Mouse (Mus musculus): ENCODE data around the gene Tspan17.

Gene Tspan17

DNA sequence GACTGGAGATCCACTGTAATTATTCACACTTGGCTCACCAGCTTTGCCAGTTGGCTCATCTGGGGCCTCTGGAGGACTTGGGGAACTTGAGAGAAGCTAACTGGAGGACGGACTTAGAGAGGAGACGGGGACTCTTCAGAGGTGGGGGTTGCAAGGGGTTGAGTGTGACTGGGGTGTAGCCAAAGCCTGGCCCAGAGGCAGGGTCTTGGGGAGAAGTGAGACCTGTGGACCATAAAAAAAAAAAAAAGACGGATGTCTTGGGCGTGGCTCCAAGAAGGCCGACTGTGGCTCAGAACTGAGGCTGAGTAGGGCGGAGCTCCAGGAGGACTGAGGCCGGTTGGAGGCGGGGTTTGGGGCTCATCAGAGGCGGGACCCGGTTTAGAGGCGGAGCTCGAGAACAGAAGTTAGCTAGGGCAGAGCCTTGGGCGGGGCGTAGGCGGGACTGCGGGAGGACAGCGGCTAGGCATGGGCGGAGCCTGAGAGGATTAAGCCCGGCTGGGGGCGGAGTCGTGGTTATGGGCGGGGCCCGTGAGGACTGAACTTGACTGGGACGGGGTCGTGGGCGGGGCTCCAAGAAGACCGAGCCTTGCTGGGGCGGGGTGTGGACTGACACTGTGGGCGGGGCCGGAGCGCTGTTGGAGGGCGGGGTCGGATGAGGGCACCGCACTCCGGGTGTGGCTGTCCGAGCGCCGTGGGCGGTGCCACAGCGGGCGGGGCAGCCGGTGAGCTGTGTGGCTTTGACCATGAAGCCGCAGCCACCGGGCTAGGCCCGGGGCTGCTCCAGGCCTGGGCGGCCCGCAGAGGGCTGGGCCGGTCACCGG, at the start of gene Tspan17:
Gene Tspan17 (plus strand): TSS at position 638 of the 821 bp plus-strand sequence.
- DNase-seq = peak; percentile 98 to 99

DNA sequence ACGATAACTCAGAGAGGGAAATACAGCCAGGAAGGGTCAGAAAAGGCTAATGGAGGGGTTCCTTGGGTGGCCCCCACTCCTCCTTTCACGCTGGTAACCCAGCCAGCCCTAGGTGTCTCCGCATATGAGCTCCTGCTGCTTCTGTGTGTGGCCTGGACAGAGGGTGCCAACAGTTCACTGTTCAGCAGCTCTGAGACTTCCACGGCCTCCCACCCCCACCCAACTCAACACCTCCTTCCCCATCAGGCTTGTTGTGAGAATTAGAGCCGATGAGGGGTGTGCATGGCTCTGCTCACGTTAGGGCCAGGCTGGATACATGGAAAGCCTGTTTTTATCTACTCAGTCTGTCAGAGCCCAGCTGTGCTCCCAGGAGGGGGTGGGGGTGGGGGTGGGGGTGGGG, 43.1 kb upstream of the Tspan17 start:
- DNase-seq = no peak

DNA sequence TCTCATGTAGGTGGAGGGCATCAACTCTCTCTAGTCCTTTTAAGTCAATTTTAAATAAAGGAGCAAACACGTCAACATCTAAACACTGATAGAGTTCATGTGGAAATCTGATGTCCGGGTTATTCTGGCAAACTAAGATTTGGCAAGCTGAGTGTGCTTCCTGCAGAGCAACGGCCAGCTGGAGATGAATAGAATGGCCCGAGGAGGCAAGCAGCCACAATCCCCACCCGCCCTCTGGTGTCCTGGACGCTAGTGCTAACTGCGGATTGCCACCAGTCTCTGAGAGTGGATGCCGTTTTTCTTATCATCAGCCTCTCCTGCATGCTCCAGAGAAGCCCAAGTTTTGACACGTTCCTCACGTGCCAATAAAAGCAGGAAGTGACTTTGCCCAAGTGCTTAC, 42.3 kb upstream of the Tspan17 start:
- DNase-seq = no peak

DNA sequence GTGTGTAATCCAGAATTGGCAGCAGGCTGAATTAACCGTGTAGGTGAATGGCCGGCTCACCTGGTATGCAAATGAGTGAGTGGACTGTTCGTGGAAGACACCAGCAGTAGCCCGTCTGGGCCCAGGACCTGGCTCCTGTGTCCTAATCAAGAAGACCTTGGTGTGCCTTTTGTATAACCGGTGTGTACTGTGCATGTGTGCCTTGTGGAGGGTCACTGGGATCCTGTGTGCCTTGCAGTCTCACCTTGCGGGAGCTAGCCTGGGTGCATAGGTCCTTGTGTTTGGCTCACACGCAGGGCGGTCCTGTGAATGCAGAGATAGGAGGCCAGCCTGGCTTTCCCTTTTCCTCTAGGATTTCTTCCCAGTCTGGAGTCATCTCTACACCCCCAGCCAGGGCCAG, 41.0 kb upstream of the Tspan17 start:
- DNase-seq = no peak

DNA sequence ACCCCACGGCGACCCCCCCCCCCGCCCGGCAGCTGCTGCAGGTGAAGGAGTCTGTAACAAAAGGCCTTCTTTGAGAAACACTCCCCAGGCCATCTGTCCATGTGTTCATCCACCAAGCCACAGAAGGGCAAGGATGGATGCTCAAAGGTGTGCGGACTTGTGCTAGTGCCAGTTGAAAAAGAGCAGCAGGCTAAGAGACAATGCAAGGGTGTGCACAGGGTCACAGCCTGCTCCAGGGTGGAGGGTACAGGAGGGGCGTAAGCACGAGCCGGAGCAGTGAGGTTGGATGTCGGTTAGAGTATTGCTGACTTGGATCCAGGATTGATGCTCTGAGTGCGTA, 40.5 kb upstream of the Tspan17 start:
- DNase-seq = no peak

DNA sequence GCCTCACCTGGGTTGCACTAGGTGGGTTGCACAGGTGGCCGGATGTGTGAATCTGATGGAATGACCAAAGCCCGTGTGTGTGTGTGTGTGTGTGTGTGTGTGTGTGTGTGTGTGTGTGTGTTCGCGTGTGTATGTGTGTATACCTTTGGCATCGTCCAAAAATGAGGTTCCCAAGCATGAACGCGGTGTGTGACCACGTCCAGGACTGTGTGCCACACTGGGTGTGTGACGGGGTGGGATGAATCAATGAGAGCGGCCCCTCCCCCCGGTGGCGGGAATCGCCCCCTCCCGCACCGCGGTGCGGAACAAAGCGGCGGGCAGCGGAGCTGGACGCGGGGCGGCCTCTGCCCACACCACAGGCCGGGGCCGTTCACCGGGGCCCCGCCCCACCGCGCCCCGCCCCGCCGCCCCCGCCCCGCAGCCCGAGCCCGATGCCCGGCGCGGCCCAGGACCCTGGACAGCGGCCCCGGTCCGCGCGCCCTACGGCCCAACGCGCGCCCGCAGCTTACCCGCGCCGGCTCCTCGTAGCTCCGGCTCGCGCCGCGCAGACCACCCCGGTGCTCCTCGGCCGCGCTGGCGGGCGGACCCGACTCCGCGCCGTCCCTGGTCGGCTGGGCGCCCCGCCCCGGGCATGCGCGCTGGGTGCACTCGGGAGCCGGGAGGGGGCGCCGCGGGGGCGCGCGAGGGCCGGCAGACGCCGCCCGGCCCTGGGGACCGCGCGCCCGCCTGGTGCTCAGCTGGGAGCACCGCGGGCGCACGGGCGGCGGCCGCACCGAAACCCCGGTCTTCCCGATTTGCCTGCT, 39.9 kb upstream of the Tspan17 start:
- peak in 1 of 2 experiments; percentile 20 for DNase-seq

DNA sequence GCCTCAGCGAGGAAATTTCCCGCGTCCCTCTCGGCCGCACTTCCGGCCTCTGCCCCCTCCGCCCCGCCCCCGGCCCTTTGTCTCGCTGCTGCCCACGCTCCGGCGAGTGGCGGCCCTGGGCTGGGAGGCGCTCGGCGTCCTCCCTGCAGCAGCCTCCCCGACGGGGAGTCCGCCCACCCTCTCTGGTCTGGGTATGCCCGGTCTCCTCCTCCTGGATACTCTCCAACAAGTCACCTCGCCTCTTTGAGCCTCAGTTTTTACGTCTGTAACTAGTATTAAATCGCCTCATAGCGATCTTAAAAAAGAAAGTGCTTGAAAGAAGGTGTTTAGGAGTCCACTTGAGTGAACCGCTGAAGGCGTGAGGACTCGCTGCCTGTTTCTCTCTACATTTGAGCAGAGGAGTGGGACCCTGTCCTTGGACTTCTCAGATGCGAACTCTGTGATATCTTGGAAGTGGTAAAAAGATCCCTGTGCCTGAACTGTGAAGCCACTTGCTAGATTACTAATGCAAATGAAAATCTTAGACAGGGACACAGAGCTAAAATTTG, 39.2 kb upstream of the Tspan17 start, which contains the start of gene Gprin1:
Gene Gprin1 (minus strand): TSS at position 11 of the 548 bp plus-strand sequence.
- no peak for DNase-seq

DNA sequence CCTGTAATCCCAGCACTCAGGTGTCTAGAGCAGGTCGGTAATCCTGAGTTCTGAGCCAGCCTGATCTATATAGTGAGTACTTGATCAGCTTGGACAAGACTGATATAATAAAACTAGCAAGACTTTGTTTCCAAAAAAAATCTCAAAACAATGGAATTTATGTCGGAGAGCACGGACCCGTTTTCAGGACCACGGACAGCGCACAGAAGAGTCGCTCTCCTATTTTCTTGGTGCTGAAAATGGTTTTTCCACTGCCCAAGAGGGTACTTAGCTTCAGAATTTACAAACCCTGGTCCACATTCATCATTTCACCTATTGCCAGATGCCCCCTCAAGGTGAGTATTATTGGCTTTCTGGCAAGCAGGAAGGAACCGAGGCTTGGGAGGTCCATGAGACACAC, 38.5 kb upstream of the Tspan17 start:
- peak; percentile 29 to 38 for DNase-seq

DNA sequence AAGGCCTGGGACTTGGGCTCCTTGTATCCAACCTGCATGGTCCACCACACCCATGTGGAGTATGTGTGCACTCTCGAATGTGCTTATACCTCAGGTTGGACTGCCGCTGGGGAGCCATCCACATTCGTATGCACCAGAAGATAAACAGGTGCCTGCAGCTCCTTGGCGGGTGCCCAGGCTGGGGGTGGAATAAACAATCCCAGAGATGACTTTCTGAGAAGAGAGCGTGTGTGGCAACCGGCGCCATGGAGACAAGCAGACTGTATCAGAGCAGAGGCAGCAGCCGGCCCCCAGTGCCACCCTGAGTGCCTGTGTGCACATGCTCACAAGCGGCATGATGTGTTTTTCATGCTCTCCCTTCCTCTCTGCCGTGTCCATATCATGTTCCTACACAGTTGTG, 36.5 kb upstream of the Tspan17 start:
- no peak for DNase-seq

DNA sequence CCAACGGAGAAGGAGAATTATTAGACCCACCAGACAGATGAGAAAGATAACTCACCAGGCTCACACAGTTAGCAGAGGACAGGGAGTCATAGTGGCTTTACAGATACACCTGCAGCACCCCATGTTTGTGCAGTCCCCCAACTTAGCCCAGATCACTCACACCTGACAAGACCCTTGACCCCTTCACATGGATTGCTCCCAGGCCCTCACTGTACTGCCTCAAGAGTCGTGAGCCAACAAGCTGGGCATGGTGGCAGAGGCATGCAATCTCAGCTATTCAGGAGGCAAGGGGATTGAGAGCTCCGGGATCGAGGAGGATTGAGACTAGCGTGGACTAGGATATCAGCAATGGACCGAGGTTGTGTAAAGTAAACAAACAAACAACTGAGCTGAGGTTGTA, 35.4 kb upstream of the Tspan17 start:
- no peak for DNase-seq

DNA sequence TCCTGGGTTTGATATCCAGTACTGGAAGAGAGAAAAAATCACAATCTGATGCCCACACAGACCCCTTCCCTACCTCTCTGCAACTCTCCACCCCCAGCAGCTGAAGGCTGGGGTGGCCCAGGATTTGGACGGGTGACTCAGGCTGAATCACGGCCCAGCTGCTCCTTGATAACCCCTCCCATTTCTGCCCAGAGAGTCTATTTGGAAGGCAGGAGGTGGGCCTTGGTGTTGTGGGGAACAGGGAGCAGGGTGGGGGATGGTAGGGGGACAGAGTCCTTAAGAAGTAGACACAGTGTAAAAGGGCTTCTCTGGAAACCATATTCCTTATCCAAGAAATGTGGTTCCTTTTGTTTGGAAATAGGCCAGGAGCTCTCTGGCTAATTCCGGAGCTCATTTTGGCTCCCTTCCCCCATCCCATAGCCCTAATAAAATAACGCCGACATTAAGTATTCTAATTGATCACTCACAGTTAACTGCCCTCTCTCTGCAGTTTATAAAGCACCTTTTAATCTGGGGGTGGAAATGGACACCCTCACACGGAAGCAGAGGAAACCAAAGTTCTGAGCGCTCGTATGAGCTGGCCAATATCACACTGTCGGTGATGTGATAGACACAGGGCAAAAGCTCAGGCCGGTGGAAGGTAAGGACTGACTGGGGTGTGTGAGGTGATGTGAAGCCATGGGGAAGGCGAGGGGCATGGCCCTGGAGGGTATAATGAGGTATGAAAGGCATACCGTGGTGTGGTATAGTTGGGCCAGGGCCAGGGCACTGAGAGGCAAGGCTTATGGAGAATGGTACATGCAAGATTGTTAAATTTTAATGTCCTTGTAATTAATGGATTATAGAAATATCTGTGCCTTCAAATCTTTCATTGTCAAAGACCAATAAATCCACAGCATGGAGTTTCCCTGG, 34.8 kb upstream of the Tspan17 start:
- no peak for DNase-seq

DNA sequence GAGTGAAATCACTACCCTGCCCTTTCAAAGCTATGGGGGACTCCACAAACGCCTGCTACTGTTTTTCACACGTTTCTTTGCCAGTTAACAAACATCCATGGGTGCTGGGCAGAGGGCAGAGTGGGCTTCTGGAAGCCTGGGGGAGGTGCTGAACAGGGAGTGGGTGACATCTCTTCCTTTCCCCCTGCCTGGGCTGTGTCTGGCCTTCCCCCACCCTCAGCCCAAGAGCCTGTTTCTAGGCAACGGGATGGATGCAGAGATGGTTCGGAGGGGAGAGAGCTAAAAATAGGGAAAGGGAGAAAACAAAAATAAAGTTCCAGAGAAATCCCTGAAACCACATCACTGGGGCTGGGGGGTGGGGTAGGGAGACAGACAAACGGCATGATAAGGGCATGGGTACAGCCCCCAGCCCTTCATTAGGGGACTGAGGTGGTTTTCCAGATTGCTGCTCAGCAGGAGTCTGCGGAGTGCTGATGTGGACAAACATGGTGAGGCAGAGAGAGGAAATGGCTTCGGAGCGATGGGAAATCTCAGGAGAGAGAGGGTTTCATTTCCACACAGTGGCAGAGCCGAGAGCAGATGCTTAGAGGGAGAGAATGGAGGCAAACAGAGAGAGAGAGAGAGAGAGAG, 33.9 kb upstream of the Tspan17 start:
- DNase-seq = no peak

DNA sequence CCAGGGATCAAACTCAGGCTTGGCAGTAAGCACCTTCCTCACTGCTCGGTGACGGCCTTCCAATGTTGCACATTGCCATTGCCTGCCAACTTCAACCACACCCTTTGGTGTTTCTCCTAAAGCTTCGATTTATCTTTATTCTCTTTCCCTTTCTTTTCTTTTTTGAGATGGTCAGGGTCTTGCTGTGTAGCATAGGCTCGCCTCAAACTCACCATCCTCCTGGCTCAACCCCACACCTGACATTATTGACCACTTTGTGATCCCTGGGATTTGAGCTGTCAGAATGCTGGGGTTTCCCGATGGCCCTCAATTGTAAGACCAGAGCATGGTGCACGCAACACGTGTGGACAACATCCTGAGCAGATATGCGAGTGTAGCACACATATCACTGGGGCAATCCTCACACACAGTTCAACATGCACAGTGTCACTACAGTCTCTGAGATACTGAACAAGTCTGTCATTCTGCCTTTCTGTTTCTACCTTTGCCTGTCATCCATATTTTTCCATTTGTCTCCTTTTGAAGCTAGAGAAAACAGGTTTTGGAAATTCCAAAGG, 32.9 kb upstream of the Tspan17 start:
- DNase-seq = no peak

DNA sequence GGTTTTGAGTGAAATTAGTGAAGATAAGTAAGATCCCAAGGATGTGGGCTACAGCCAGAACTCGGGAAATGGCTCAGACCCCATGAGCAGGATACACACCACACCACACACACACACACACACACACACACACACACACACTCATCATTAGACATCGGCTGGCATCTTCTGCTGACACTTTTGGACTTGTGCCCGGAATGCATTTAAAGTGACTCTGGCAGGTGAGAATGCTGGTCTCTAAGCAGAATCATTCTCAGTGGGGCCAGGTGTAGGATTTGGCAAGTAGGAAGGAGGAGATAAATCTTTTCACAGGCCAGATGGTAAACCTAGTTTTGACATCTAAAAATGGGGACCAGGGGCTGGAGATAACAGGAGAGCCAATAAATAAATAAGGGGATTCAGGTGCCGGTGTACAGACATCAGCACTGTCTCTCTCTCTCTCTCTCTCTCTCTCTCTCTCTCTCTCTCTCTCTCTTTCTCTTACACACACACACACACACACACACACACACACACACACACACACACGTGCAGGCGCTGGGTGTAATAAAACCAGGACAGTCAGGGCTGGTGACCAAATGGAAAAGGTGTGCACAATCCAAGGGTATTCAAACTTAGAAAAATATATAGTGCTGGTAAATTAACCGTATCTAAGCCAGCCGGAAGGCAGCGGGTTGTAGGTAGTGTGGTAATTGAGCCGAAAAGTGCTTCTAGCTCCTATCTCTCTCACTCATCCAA, 31.9 kb upstream of the Tspan17 start:
- DNase-seq = no peak

DNA sequence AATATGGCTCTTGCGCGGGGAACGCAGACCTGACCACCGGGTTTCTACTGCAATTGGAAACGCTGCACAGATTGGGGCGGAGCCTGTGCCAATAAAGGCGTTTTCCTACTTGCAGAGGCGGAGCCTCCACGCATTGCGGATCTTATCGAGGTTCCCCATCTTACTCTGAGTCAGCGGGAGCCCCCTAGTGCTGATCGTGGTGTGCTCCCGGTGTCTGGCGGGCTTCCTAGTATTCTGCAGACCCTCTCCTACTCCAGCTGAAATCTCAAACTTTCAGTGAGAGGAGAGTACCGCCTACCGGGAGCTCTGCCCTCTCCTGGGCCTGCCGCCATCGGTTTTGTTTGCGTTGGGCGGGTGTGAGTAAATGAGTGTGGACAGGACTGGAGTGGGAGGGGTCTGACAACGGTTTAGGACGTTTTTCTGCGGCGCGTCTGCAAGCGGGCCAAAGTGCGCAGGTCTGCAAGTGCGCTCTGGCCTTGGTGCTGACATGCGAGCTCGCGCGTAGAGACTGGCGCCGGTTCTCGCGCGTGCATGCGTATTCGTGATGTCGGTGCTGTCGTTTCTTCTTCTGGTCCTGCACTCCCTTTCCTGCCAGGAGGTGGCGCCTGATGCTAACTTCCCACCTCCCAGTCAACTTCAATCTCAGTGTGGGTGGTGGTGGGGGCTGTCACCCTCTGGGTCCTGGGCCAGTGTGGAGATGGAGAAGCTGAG, 31.0 kb upstream of the Tspan17 start:
- peak; percentile 71 for DNase-seq

DNA sequence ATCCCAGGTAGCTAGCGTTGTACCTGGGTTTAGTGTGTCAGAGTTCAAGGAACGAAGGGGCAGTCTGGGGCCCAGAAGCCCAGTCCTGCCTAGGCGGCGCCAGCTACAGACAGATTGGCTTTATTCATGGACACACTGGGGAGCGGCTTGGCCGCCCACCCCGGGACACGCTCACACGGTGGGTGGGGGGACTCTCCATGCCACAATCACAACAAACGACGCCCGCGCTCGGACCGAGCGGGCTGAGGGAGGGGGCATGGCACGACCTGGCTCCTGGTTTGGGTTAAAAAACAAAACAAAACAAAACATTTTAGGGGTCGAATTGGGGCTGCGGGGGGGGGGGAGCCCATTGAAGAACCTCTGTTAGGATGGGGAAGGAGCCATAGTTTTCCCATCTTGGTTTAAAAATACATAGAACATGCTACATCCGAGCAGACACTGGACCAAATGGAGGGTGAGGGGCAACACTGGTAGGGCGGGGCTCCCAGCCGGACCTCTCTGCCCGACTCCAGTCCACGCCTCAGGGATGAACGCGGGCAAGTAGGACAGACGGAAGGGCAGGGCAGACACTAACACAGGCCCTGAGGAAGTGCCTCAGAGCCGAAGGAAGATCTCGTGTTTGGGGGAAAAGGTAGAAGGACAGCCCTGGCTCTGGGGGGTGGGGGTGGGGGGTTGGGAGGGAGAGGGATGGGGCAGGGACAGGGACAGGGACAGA, 30.3 kb upstream of the Tspan17 start:
- DNase-seq = no peak

DNA sequence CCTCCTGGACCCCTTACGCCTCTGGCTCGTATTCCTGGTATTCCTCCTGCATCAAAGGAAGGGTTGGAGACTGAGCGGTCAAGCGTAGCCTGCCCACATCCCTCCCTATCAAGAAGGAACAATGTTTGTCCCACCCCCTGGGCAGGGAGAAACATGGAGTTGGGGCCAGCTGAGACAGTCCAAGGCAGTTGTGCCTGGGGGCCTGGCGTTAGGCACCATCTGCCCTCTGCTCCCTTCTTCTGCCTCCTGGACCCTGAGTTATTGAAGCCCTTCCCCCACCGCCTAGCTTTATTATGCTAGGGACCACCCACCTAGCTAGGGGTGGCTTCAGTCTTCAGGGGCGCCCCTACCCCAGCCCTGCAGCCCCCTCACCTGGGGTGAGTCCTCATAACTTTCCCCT, 29.7 kb upstream of the Tspan17 start:
- no peak for DNase-seq

DNA sequence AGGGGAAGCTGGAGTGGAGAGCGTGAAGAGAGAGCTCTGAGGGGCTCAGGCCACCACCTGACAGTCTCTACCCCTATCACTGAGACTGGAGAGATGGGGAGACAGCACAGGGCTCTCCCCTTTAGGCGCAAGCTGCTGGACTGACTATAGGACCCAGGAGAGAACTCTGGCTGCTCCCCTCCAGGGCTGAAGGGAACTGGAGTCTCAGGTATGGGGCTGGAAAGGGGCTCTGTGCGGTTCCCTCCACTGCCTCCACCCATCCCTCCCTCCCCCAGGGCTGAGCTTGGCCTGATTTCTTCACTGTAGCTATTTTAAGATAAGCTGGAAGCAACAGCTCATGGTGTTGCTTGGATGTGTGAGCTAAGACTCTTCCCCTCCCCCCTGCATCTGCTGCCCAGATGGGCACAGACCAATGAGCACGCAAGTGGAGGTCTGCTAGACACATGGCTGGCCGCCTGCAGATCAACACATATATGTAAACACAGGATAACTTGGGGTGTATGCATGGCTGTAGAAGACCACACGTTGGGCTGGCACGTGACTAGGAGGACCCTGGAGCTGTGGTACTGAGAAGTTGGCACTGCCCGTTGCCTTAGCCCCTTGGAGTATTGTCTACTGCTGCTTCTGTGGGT, 28.9 kb upstream of the Tspan17 start:
- no peak for DNase-seq

DNA sequence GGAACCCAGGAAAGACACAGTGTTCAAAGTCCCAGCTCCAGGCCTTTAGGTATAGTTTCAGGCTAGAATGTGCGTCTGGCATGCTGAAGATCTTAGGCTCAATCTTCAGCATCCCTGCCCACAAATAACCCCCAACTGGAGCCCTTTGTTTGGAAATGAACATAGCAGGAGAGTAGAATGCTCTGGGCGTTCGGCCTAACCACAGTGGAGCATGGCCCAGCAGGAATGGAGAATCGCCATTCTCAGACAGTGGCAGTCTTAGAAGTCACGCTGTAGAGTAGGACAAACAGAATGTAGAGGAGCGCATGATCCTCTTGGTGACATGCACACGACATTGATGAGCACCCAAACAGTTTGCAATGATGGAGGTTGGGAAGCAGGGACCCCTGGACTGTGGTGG, 28.3 kb upstream of the Tspan17 start:
- DNase-seq = no peak
